Mouse (Mus musculus) lung, adult 2 months (tissue): ENCODE measurements around the gene Cox15. TPM values are rescaled to one million over a fixed set of nuclear protein-coding genes. Genes with fewer than 3 reads are reported as not detected.

Source experiments
- DNase-seq: peaks from one replicate; pipeline ENCODE4 v3.0.0; 2022
- H3K4me1 ChIP-seq: fragments of 200-500 bp; 2 replicates; pipeline ENCODE4 v1.6.1; 2011; ENCODE audit warnings: low read length; ENCODE audit not compliant: control insufficient read depth, insufficient read depth
- H3K4me3 ChIP-seq: fragments of 200-500 bp; replicated peaks from 2 replicates; pipeline ENCODE3; 2011; ENCODE audit warnings: low read depth, mild to moderate bottlenecking, control low read depth, low read length; ENCODE audit errors: extremely low read depth
- CTCF ChIP-seq: fragments of 200-500 bp; IDR thresholded peaks from 2 replicates; pipeline ENCODE4 v1.5.1; 2011; ENCODE audit warnings: mild to moderate bottlenecking, low read length, control low read depth; ENCODE audit not compliant: insufficient read depth
- POLR2A ChIP-seq: fragments of 200-500 bp; IDR thresholded peaks from 2 replicates; pipeline ENCODE4 v1.6.1; 2011; ENCODE audit warnings: low read depth, mild to moderate bottlenecking, control low read depth, low read length, borderline replicate concordance; ENCODE audit errors: extremely low read depth
- WGBS: fragments of 180-500 bp; shearing (Covaris S2); methylation state at CpG from one replicate; pipeline ENCODE4 v1.1.7; 2018; 5-methylcytosine and 5-hydroxymethylcytosine counted together
- polyA plus RNA-seq: library from polyadenylated mRNA; depleted of rRNA; stranded (reverse); fragments of >200 nt; gene quantifications from 2 replicates; pipeline ENCODE4 v1.2.3, GENCODE M21; 2012

The Cox15 gene
- polyA plus RNA-seq, 1 experiment, result 10.4 TPM

DNA sequence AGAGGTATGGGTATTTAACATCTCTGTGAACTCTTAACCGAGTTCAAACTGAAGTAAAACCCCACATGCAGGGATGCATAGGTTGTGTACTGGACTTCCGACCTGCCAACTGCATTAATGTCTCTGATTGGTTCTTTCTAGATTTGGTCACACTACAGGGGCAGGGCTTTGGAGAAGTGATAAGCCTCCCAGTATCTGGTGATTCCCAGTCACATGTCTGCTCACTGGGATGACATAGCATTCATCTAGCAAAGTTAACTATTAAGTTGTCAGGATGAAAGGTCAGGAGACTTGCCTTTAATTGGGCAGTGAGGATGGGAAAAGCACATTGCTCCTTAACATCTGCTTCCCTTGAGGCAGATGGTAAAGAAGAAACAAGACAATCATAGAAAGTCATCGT lies 29.2 kb upstream of the Cox15 start, which contains the start of gene Abcc2:
Gene Abcc2, plus strand, starts transcription at position 213 of the 400 bp plus-strand sequence.
- Histone ChIP-seq H3K4me3 (no peak within 1 kb of the TSS), H3K4me1 (no peaks in the 10 kb centered on the region)
- DNase-seq, result no peak
- TF ChIP-seq POLR2A, result no peak
- TF ChIP-seq CTCF, result no peak
- 83% methylated on average over 3 of the region's 3 CpGs for WGBS

DNA sequence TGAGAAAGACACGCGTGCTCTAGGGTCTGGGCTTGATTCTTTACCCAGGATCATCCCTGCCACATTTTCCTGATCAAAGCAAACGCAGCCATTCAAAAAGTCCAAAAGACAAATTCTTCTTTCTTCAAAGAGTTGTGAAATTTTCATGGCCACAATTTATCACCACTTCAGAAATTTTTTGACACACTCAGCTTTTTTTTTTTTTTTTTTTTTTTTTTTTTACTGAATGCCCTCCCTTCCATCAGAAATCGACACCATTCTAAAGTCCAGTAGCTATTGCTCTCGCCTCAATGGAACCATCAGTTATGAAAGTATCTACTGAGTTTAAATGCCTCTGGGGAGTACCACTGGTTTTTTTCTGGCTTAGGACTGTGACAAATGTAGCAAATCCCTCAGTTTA lies 27.6 kb upstream of the Cox15 start:
- WGBS, result 59% methylated on average over 5 of the region's 5 CpGs
- Histone ChIP-seq H3K4me3 (no peak overlapping the region), H3K4me1 (no peaks in the 10 kb centered on the region)
- TF ChIP-seq POLR2A (no peak), CTCF (no peak)
- DNase-seq, result no peak

DNA sequence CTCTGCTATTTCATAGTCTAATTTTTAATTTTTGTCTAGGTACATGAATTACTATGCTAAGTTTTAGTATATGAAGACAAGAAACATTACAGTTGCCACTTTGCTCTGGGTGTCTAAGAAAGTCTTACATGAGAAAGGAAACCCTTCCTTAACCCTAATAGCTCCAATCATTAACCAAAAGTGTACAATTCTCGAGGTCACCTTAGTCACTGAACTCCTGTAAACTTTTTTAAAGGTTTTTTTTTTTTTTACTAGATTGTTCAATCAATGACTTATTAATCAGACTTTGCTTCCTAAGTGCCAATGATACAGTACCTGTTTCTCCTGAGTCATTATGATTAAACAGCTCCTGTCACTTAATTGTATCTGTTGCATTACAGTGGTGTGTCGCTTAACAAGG lies 24.5 kb upstream of the Cox15 start:
- Histone ChIP-seq H3K4me3 (no peak overlapping the region), H3K4me1 (no peaks in the 10 kb centered on the region)
- no peak for TF ChIP-seq CTCF
- TF ChIP-seq POLR2A, result no peak
- no peak for DNase-seq
- WGBS, result 66% methylated on average over 2 of the region's 2 CpGs

DNA sequence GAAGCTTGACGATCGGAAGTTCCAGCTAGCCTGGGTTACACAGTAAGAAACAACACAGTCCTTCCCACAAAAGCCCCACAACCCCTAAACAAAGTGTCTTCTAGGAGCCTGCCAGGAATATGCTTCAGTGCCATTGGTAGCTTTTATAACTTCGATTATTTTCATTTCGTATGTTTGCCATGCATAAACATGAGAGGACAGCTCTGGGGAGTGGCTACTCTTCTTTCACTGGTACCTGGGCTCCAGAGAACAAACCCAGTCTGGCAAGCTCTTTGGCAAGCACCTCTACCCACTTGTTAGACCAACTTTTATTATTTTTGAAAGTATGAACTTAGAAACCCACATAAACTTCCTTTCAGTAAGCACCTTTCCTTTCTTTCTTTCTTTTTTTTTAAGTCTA lies 23.8 kb upstream of the Cox15 start:
- TF ChIP-seq CTCF (no peak), POLR2A (no peak)
- no peak for DNase-seq
- 70% methylated on average over 4 of the region's 4 CpGs for WGBS
- H3K4me1 ChIP-seq, result no peaks in the 10 kb centered on the region
- H3K4me3 ChIP-seq, result no peak overlapping the region

DNA sequence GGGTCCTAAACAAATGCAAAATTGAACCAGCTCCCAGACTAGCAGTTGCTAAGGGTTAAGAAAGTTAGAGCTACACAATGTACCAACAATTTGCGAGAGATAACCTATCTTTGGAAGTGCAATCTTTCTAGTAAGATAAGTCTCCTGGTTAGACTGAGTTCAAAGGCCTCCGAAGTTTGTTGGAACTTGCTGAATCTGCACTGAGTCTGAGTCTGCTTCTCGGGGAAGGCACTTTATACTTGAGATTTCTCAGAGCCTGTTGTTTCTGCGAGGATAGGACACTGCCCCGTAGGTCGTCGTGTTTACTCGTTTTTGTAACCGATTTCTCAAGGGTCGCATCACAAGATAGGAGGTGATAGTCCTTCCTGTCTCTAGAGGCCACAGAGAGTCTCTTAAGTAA lies 22.6 kb upstream of the Cox15 start:
- no peak overlapping the region for H3K4me3 ChIP-seq
- no peaks in the 10 kb centered on the region for H3K4me1 ChIP-seq
- TF ChIP-seq CTCF (no peak), POLR2A (no peak)
- no peak for DNase-seq
- 52% methylated on average over 10 of the region's 10 CpGs for WGBS

DNA sequence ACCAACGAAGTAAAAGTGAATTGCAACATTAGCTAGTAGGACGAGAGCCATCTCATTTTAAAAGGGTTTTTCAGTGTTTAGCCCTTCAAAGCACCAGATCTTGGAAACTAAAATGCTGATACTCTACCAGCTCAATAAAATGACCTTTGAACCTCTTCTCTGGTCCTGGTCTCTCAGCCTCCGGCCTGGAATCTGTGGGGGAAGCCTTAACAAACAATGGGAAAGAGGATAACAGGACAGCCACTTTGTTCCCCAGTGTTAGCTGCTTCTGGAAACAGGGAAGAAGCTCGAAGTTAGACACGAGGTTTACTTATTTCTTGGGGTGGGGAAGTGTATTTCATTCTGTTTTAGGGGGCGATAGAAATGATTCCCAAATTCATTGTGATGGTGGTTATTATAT lies 19.5 kb upstream of the Cox15 start:
- TF ChIP-seq CTCF (no peak), POLR2A (no peak)
- WGBS, result 71% methylated on average over 6 of the region's 6 CpGs
- no peak overlapping the region for H3K4me3 ChIP-seq
- no peak for DNase-seq
- no peaks in the 10 kb centered on the region for H3K4me1 ChIP-seq

DNA sequence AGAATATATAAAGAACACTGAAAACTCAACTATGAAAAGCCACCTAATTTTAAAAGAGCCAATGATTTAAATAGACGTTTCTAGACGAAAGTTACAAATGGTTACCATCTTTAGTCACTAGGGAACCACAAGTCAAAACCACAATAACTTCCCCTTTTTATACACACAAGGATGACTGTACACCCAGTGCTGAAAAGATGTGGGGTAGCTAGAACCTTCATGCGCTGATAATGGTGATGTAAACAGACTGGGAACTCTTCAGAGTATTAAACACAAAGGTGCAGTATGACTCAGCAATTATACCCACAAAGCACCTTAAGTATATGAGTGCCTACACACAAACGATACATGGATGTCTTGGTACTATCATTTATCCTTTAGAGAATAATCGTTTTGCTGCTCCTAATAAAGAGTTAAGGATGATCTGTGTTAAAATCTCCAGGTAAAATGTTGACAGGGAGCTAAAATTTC lies 18.7 kb upstream of the Cox15 start:
- 79% methylated on average over 5 of the region's 5 CpGs for WGBS
- DNase-seq, result no peak
- Histone ChIP-seq H3K4me3 (no peak overlapping the region), H3K4me1 (no peaks in the 10 kb centered on the region)
- no peak for TF ChIP-seq POLR2A
- no peak for TF ChIP-seq CTCF

DNA sequence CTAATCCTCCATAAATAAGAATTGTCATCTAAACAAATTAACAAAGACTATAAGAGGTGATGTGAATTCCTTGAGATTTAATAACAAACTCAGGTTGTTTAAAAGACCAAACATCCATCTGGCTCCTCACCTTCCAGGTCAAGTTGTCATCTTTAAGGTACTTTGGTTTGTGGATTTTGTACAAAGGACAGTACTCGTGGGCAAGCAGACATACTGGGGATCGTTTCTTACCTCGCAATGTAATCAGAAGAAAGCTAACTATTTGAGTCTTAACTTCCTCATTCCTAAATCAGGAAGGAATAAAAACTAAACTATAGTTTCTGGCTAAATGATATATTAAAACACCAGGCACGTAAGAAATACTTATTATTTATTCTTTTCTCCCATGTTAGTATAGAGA lies 17.8 kb upstream of the Cox15 start:
- no peaks in the 10 kb centered on the region for H3K4me1 ChIP-seq

DNA sequence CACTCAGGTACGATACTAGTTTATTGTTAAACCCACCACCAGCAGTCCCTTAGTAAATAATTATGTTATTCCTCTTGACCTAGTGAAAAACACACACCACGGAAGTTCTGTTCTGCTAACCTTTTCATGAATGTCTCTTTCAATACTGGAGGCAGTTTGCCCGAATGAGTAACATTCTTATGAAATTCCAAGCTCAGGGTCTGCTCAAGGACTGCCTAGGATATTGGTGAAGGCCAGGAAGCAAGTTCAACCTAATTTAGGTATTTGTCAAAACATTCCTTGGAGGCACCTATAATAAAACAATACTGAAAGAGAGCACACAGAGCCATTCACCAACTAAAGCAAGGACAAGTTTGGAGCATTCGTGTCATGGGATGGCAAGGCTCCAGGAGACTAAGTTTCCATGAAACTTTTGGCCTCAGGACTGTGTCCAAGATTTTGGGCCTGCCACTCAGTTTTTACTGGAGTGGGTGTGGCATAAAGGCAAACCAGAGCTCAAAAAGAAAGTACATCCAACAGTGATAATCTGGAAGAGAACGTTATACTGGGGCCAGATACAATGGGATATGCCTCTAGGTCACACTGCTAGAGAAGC lies 16.7 kb upstream of the Cox15 start:
- WGBS, result 79% methylated on average over 5 of the region's 5 CpGs
- no peak for DNase-seq
- H3K4me3 ChIP-seq, result no peak overlapping the region
- no peak for TF ChIP-seq CTCF
- TF ChIP-seq POLR2A, result no peak
- no peaks in the 10 kb centered on the region for H3K4me1 ChIP-seq

More for the DNA sequence above, 17.8 kb upstream of the Cox15 start:
- 68% methylated on average over 4 of the region's 4 CpGs for WGBS
- TF ChIP-seq POLR2A, result no peak
- no peak for TF ChIP-seq CTCF
- no peak overlapping the region for H3K4me3 ChIP-seq
- no peak for DNase-seq

DNA sequence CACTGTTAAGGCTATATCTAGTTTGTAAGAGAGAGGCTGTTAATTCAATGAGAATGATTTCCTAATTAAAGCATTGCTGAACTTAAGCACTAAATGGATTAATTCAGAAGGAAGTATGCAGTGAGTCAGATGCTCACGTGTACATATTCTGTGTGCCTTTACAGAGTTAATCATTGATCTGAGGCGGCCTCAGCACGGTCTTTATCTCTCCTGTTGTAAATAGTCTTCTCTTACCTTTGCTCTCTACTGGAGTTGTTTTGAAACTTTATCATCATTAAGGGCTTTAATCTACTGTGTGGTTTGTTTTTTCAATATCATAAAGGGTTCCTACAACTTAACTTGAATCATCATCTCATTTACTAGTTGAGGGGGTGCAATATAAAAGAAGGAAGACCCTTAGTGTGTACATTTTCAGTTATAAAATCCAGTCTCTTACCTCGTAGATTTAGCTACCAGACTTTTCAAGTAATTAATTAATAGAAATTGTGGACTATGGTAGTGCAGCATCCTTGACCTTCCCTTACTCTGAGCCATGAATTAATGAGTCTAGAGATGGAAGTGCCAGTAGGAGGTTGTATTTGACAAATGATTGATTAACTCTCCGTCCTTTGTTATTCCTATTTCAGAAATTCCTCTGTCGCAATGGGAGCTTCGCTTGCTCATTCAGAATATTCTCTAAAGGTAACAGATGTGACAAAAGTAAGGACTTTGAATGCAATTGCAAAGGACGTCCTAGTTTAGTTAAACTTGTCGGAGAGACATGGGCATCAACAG lies 14.9 kb upstream of the Cox15 start:
- TF ChIP-seq POLR2A (no peak), CTCF (no peak)
- 67% methylated on average over 9 of the region's 9 CpGs for WGBS
- no peak for DNase-seq
- Histone ChIP-seq H3K4me3 (no peak overlapping the region), H3K4me1 (no peaks in the 10 kb centered on the region)
